ENCODE assay signal across 7 mouse cellular contexts in genomic region chr6:117430876-117431781, GRCm38 (mm10).
A peak's percentile ranks its signal among the peaks of the same experiment; 100 is the strongest.
DNase-seq lines count a peak whose midpoint lies in the region; ATAC-seq lines count a peak whose summit lies in the region.

No protein-coding gene starts in this region.

- ATAC-seq in neural tube, embryonic 15.5 days (ENCODE audit: low FRiP score), result no peak
- ATAC-seq in hematopoietic stem cell, adult 5-6 weeks (replicated peaks in 1 of 2; ENCODE audit: insufficient read depth in 1 of 2, low FRiP score in 2 of 2, low TSS enrichment in 1 of 2, low read depth in 1 of 2, poor library complexity in 2 of 2, severe bottlenecking in 2 of 2), result peak; percentile 94 to 96
- peak; percentile 54; the same call in 1 of the 2 replicates for ATAC-seq in limb, embryonic 13.5 days (ENCODE audit: low FRiP score, low read depth)
- ATAC-seq in neural tube, embryonic 13.5 days (ENCODE audit: low read depth), result 0 out of 2 replicates have a peak, but pooled peaks have one; percentile 36

- H3K4me3 ChIP-seq in neural tube, embryonic 15.5 days (replicated peaks), result no peak overlapping the region
- H3K4me3 ChIP-seq in limb, embryonic 13.5 days, result no peak overlapping the region
- H3K4me3 ChIP-seq in neural tube, embryonic 13.5 days, result no peak overlapping the region

- no peaks in the 10 kb centered on the region for H3K27me3 ChIP-seq in neural tube, embryonic 15.5 days (replicated peaks)
- H3K27me3 ChIP-seq in limb, embryonic 13.5 days, result peaks cover 11% of the 10 kb centered on the region; the same call in 1 of the 2 replicates
- no peaks in the 10 kb centered on the region for H3K27me3 ChIP-seq in neural tube, embryonic 13.5 days

- WGBS in neural tube, embryonic 15.5 days, result 88% methylated on average over 15 of the region's 15 CpGs
- 68% methylated on average over 15 of the region's 15 CpGs for WGBS in limb, embryonic 13.5 days
- 88% methylated on average over 15 of the region's 15 CpGs for WGBS in neural tube, embryonic 13.5 days

- no peaks in the 10 kb centered on the region for H3K36me3 ChIP-seq in neural tube, embryonic 15.5 days
- H3K36me3 ChIP-seq in limb, embryonic 13.5 days, result no peaks in the 10 kb centered on the region
- no peaks in the 10 kb centered on the region for H3K36me3 ChIP-seq in neural tube, embryonic 13.5 days

- H3K9me3 ChIP-seq in neural tube, embryonic 15.5 days (replicated peaks), result no peaks in the 10 kb centered on the region
- H3K9me3 ChIP-seq in limb, embryonic 13.5 days, result no peaks in the 10 kb centered on the region
- H3K9me3 ChIP-seq in neural tube, embryonic 13.5 days, result no peaks in the 10 kb centered on the region

- no peak overlapping the region for H3K4me2 ChIP-seq in neural tube, embryonic 15.5 days
- H3K4me2 ChIP-seq in limb, embryonic 13.5 days (replicated peaks), result no peak overlapping the region
- H3K4me2 ChIP-seq in neural tube, embryonic 13.5 days, result no peak overlapping the region

- H3K4me1 ChIP-seq in neural tube, embryonic 15.5 days, result peaks cover 13% of the 10 kb centered on the region
- H3K4me1 ChIP-seq in limb, embryonic 13.5 days, result peaks cover 61% of the 10 kb centered on the region
- peaks cover 18% of the 10 kb centered on the region for H3K4me1 ChIP-seq in neural tube, embryonic 13.5 days (replicated peaks)

- peak; percentile 39 for DNase-seq in neural tube, embryonic 10.5 days (ENCODE audit: extremely low spot score, low spot score)
- DNase-seq in c-Kit-positive CD71-negative TER-119-negative erythroid progenitor cells, embryonic 14.5 days (ENCODE audit: low read depth), result peak; percentile 48
- peak; percentile 76 for DNase-seq in thymus, postnatal 25 days

- no peak overlapping the region for H3K9ac ChIP-seq in neural tube, embryonic 15.5 days (replicated peaks)
- H3K9ac ChIP-seq in limb, embryonic 13.5 days, result no peak overlapping the region
- no peak overlapping the region for H3K9ac ChIP-seq in neural tube, embryonic 13.5 days

- no peak overlapping the region for H3K27ac ChIP-seq in neural tube, embryonic 15.5 days (replicated peaks)
- no peak overlapping the region for H3K27ac ChIP-seq in limb, embryonic 13.5 days
- H3K27ac ChIP-seq in neural tube, embryonic 13.5 days (replicated peaks), result no peak overlapping the region
